Mouse (Mus musculus) kidney, postnatal 4 days (tissue): Measurements from ENCODE around the gene Eno1.

Experiments used
- DNase-seq, 2 experiments: peaks; one replicate each; pipeline ENCODE4 v3.0.0; 2021; ENCODE audit warnings: mixed read lengths in 2 of 2

Gene Eno1

DNA sequence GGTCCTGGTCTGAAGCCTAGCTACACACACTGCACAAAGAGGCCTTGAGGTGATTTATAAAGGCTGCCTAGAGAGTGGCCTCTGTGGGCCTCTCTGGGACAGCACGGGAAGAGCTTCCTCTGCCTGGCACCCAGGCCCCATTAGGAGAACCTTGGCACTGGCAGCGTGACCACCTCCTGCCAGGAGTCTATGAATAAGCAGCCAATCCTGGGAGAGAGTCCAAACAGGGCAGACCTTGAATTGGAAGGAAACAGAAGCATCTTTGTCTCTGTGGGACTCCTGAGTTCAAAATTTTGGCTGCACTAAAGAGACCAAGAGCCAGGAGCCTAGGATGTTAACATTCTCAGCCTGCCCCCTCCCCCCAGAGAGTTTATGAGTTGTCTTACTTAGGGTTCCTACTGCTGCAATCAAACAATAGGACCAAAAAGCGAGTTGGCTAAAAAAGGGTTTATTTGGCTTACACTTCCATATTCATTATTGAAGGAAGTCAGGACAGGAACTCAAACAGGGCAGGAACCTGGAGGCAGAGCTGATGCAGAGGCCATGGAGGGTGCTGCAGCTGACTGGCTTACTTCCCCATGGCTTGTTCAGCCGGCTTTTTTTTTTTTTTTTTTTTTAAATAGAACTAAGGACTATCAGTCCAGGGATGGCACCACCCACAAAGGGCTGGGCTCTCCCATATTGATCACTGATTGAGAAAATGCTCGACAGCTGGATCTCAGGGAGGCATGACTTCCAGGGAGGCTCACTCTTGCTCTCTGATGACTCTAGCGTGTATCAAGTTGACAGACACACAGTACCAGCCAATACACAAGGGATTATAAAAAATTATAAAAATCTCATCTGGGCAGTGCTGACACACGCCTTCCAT lies 9.5 kb upstream of the Eno1 start:
- no peak for DNase-seq

DNA sequence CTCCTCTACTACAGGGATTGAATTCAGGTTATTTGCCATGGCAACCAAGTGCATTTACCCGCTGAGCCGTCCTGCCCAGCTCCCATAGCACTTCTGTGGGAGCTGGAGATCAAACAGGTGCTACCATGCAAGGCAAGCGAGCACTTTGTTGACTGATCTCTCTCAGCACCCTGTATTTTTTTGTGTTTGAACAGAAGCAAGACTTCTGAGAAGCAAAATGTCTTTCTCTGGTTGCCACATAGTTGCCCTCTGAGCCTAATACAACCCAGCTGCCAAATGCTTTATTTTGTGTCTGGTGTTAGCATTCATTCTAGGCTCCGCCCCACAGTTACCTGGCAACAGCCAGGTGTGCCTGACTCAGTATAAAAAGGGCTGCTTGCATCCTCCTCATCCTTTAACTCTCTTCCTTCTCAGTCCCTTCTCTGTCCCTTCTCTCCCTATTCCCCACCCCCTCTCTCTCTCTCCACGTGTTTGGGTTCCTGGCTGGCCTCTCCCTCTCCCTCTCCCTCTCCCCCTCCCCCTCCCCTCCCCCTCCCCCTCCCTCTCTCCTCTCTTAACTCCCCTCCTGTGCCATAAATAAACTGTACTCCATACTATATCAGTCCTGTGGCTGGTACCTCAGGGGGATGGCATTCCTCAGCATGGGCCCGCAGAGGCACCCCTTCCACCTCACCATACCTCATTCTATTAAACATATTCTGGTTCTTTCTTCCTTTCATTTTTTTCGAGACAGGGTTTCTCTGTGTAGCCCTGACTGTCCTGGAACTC lies 7.8 kb upstream of the Eno1 start:
- DNase-seq = no peak

DNA sequence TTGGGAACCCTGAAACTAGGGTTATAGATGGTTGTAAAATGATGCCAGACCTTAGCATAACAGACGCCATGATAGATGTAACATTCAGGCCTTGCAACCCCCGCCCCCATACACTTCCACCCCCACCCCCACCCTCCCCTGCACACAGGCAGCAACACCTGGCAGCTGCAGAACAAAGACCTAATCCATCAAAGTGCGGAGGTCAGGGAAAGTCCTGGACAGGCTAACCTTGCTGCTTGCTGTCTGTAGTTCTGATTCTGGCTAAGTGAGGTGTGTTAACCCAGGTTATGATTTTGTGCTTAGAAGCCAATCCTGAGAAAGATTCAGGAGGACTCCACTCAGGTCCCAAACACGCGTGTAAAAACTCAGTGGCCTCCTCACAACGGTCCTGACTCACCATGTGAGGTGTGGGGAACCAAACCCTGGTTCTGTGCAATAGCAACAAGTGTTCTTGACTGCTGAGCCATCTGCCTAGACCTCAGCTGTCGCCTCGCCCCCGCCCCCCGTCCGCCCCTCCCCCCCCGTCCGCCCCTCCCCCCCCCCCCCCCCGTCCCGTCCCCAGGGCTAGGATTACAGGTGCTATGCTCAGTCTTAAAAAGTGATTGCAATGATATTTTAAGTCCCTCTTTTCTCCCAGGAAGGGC lies 6.7 kb upstream of the Eno1 start:
- DNase-seq = no peak

DNA sequence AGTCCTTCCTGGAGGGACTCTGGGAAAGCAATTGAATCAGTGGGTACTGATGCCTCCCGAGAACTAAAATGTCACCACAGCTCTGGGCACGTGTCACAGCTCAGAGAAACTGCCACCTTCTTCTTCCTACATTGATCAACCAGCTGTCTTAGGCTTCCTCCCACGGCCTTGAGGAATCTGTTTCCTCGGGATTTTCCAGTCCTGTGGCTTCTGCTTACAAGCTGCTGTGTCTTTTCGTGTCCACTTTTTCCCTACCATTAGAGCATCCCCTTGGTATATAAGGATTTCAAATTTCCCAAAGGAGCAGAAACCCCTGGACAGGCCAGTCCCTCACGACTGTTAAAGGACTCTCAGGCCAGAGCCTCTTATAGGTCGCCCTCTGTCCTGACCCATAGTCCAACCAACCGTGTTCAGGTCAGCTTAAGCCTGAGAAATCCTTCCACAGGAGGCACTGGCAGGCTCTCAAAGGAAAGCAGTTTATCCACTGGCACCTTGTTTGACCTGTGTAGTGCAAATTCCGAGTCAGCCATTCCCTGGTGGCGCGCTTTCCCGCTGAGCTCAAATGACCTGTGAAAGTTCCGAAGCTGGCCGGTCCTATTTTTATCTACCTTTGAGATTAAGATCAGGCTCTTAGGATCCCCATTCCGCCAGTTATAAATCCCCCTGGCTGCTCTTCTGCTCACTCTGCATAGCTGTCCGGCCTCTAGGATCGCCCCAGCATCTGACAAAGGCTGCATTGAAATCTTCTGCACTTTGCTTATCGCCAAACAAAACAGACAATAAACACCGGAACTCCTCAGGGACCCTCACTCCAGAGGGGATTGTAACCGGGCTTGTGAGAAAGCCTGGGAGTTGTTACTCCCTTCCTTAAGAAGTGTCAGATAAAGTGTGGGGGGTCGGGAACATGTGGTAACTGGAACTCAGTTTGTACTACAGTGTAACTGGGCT lies 5.8 kb upstream of the Eno1 start:
- peak; percentile 46 to 65 for DNase-seq

DNA sequence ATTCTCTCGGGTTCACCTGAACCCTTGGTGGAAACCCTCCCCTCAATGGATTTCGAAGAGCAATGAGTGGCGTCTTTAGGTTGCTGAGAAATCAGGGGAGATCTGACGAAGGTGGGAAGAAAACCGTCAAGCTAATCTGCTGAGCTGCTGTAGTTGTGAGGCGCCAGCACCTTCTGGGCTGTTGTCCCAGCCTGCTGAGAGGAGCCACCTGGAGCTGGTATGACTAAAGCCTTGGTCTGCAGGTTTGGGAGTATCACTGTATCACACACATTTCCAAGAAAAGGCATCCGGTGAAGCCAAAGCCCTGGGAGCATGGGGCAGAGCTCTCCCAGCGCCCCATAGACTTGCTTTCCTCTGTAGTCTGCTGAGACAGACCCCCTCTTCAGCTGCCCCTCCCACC lies 4.7 kb upstream of the Eno1 start:
- DNase-seq = peak; percentile 40 to 46

DNA sequence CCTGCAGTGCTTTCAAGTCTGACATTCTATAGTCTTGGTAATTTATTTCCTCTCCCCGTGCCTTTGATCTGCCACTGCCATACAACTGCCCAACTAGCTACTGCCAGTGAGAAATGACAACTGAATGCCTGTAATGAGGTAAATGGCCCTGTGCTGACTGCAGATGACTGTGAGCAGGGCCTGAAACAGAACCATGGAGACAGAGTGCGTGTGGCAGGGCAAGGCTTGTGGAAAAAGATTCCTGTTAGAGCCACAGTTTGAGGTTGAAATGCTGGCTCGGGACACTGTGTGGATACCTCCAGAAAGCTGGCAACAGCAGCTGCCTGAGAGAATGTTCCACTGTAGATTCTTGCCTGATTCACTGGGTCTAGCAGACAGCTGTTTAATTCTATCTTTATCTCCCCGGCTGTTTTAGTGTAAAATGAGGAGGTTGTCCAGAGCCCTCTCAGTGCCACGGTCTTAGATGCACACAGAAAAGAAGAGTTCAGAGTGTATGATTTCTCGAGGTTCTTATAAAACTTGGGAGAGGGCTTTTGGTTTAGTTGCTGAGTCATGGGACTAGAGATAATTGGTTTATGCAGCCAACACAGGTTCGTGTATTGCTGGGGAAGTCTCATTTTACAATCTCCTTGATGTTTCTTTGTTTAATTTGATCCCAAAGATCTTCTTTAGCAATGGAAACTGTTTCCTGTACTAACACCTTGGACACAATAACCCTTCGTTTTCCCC lies 1.8 kb upstream of the Eno1 start:
- DNase-seq = no peak

DNA sequence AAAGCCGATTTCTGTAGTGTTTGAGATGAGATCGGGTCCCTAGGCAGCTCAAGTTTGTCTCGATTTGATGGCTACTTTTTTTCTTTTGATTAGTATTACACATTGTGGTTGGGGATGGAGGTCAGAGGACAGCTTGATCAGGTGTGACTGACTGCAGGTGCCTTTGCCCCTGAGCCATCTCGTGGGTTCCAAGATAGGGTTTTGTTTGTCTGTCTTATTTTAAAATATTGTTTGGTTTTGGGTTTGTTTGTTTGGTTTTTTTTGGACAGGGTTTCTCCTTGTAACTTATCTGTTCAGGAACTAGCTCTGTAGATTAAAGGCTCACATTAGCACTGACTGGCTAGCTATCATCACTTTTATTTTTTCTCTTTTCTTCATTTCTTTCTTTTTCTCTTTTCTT lies 936 bp upstream of the Eno1 start:
- no peak for DNase-seq

DNA sequence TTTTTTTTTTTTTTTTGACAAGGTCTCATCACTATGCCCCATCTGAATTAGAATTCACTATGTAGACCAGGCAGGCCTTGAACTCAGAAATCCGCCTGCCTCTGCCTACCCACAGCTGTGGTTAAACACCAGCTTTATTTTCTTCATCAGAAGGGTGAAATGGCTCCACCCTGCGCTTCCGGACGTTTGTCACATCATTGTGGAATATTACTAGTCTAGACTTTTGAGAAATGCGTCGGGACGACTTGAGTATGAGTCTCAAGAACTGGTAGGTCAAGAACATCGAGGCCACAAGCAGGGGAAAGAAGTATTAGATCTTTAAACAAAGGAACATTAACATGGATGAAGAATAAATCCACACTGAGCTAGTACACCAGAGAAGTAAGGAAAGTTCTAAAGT lies 490 bp upstream of the Eno1 start:
- DNase-seq = no peak

DNA sequence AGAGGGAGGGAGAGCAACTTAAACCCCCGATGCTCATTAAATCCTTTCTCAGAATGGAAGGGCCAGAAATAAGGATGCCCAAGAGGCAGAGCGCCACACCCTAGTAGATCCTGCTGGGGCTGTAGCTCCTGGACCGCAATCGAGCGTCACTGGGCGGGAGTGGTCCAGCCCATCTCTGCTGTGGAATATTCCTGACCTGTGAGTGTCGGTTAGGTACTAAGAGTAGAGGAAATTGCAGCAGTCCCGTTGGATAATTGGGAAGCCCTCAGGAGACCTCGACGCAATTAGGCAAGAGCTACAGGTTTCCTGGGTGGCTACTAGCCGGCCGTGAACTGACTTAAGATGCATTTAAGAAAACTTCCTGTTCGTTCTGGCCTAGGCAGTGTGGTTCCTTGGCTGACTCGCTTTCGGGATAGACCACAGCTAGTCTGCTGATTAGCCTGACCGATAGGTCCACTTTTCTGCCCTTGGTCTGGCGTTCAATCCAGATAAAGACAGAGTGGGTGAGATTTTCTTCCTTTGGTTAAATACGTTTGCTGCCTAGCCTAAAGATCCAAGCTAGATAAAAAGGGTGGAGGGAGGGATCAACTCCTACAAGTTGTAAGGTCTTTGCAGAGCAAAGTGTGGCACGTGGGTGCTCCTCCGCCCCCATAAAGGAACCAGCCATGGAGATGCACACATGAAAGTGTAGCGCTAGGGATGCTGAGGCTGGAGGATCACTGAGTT lies 1.3 kb downstream of the Eno1 start:
- peak; percentile 40 to 63 for DNase-seq

DNA sequence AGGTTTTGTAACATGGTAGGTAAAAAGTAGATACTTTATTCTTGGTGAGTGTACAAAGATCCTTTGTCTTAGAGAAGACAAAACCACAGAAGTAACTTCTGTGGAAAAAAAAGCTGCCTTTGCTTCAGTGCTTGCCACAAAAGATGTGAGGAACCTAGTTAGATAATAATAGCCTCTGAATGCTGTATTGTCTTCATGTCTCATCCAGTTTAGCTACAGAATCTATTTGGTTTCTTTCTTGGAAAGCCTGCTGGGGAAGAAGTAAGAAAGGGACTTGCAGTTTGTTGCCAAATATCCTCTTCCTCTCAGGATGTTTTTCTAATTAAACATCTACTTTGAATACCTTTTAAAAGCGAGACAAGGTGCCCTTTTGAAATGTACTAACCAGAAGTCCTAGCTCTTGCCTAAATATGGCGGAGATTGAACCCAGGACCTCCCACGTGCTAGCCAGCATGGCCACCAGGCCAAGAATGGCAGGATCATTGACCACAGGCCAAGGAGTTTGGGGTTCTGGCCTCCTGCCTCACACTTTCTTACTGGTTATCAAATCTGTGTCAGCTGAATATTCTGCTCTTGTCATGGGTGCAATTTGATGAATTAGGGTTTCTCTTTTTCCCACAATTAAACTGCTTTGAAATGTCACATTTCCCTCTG lies 2.0 kb downstream of the Eno1 start:
- DNase-seq = no peak

DNA sequence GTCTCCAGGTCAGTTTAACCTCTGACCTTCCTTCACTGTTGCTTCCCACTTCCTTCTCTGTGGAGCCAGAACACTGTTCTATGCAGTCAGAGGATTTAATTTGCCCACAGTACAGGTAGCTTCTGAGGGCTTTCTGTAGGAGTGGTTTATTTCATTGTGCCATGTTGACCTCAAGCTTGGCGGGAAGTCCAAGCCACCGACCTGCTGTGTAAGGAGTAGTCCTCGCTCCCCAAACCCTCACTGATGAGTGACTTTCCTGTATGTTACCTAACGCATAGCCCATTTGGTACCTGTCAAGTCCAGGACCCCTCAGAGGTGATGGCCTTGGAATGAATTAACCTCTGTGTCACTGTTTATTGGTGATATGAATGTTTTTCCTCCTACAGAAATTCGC lies 2.6 kb downstream of the Eno1 start:
- DNase-seq = no peak

DNA sequence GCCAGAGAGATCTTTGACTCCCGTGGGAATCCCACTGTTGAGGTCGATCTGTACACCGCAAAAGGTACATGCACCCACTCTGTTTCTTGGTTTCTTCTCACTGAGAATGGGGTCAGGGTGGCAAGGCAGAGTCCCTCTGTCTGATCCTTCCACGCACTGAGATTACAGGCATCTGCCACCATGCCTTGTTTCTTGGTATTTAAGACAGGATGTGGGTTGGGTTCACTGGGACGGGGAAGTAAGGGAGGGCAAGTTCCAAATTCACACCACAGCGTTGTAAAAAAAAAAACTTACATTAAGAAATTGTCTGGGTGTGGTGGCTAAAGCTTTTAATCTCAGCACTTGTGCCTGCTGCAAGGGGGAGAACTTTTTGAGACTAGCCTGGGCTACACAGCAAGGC lies 3.0 kb downstream of the Eno1 start:
- DNase-seq = no peak

DNA sequence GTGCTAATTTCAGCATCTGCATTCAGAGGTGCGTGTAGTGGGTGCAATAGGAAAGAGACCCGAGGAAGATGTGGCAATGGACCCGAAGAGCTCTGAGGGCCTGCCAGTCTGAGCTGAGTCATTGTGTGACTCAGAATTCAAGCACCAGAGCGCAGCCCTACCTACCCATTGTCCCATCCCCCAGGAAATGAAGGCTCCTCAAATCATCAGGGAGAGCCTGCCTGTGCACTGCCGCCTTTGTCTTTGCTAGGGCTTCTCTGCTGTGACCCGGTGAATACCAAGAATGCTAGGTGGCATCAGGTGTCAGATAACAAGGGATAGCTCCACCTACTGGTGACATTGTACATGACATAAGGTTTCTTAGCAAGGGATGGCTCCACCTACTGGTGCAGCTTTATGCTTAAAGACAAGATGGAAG lies 3.4 kb downstream of the Eno1 start:
- DNase-seq = peak; percentile 62 to 76

DNA sequence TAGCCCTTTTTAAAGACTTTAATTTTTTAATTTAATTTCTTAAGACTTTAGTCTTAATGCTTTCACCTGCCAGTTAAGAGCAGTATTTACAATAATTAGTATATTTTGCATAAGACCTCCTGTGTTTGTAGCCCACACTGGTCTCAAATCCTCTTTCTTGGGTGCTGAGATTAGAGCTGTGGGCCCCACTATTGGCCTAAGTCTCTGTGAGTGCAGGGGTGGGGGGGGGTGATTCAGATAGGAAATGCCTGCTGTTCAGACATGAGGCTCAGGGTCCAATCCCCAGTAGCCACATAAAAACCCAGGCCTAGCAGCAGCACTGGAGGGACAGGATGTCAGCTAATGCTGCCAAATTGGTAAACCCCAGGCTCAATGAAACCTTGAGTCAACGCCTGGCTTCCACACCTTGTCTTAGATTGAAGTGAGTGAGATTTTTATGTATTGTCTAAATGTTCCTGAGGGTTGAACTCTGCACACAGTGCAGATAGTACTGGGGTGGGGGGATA lies 3.9 kb downstream of the Eno1 start:
- DNase-seq = no peak

DNA sequence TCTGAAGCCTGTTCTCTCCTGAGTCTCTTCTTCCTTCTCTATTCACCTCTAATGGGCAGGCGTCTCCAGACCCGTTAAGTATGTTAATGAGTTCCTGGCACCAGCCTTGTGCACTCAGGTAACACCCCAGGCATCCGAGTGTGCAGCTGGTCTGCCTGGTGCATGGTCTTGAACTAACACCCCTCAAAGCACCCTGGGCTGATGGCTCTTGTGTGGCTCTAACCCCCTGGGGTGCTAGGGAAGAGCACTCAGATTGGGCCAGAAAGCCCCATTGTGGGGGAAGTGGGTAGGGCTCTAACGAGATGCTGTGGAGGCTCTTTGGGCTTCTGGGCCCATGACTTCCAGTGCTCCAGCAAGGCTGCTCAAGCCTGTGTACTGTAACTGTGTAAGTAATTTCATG lies 5.2 kb downstream of the Eno1 start:
- no peak for DNase-seq

DNA sequence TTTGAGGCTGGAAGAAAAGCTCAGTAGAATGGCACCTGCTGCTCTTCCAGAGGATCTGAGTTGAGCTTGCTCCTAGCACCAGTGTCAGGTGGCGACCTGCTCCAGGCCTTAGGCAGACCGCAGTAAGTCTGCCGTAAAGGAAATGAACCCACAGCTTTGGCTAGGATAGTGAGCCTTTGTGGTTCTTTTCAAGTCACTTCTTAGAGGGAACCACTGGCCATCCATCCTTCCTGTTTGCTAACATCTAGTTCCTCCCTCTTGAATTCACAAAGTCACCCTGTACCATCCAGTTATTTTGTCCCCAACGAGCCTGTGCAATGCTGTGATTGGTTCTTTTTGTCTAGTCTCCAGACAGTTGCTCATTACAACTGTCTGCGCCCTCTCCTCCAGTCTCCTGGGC lies 6.2 kb downstream of the Eno1 start:
- DNase-seq = no peak

DNA sequence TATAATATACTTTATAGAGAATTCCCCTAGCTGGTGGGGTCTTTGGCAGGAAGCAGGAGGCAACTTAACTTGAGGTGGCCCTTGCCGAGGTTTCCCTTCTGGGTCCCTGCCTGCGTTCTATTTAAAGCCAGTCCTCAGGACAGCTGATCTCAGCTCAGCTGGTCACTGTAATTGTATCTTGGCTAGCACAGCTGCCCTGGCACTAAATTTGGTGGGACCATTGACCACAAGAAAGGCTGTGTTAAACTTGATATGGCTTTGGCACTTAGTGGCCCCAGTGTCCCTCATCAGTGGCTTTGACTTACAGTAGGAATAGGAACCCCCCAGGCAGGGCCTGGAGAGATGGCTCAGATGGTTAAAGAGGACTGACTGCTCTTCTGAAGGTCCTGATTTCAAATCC lies 9.4 kb downstream of the Eno1 start:
- no peak for DNase-seq

DNA sequence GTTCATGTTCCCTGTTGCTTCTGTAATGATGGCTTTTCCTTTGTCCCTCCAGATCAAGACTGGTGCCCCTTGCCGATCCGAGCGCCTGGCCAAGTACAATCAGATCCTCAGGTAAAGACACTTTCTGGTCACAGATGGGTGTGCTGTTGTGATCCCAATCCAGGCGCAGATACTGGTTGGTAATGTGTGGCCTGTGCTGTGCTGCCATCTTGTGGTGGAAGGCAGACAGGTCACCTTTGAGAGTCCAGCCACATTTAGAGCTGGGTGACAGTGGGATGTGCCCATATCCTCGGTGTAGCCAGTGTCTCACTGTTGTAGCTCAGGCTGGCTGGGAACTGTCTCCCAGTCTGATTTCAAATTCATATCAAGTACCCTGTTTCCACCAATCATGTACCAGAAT lies 11.5 kb downstream of the Eno1 start:
- peak; percentile 79 to 84 for DNase-seq

DNA sequence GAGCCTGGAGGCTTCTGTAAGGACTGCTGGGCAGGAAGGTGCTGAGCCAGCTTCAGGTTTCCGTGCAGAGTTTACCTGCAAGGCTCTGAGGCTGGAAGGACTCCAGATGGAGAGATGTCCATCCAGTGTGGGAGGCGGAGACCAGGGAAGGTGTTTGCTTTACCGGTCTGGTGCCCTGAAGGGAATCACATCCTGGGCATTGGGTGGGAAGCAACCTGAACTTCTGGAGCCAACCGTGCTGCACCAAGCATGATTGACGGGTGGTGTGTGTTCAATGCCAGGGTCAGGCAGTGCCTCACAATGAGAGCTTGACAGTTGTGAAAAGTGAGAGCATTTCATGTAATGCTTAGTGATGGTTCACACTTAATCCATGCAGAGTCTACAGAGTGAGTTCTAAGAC lies 12.4 kb downstream of the Eno1 start:
- DNase-seq = no peak

DNA sequence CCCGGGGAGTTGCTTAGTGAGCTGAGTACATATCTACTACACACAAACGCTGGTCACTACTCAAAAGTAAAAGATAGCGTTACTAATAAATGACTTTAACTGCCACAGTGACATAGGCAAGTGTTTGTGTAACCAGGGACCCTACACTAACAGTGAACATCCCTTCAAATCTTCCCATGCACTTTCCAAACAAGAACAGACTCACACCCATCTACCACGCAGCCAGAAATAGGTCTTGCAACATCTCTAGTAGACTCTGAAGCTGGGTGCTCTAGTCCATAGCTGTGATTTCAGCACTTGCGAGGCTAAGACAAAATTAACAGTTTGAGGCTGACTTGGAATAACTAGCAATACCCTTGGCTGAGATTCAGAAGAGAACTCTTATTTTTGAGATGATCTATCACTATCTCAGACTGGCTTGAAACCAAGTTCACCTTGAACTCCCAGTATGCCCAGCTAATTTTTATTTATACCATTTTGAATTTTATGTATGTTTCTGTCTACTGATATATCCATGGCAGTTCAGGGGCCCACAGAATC lies 13.3 kb downstream of the Eno1 start:
- no peak for DNase-seq
